Mouse (Mus musculus): ENCODE measurements around the gene Cnksr1.
A peak's percentile ranks its signal among the peaks of the same experiment; 100 is the strongest.
"Not testable (repeated sequence)": the region's sequence is repeated elsewhere in the genome, so short reads cannot be mapped to it uniquely, and the experiment has no call there.

Cnksr1 gene

GRCm38 (mm10) chr4:134238279-134238651, at the start of gene Cnksr1:
Cnksr1 (minus strand) TSS chr4:134238399.
- DNase-seq (ENCODE audit: low spot score), result peak; percentile 82

- peak; percentile 55 for DNase-seq (ENCODE audit: low spot score)
These were observed 49.4 kb upstream of the Cnksr1 start, which contains the start of gene Pdik1l for GRCm38 (mm10) chr4:134287575-134288025. Pdik1l (minus strand) TSS chr4:134287895.

DNA sequence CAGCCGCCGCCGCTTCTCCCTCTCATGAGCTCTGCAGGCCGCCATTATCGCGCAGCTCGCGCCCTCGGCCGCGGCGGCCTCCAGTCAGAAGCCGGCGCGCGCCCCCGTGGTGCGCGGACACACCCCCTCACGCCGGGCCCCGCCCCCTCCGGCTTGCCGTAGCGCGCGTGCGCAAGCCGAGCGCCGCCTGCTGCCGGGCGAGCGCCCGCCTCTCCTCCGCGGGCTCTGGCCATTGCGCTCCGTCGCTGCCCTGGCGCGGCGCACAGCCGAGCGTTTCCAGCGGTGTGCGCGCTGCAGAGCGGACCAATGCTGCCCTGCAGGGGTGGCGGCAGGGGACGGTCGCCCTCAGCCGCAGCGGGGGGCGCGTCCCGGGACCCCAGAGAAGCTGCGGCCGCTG, 49.0 kb upstream of the Cnksr1 start:
- DNase-seq (ENCODE audit: low spot score), result peak; percentile 99

DNA sequence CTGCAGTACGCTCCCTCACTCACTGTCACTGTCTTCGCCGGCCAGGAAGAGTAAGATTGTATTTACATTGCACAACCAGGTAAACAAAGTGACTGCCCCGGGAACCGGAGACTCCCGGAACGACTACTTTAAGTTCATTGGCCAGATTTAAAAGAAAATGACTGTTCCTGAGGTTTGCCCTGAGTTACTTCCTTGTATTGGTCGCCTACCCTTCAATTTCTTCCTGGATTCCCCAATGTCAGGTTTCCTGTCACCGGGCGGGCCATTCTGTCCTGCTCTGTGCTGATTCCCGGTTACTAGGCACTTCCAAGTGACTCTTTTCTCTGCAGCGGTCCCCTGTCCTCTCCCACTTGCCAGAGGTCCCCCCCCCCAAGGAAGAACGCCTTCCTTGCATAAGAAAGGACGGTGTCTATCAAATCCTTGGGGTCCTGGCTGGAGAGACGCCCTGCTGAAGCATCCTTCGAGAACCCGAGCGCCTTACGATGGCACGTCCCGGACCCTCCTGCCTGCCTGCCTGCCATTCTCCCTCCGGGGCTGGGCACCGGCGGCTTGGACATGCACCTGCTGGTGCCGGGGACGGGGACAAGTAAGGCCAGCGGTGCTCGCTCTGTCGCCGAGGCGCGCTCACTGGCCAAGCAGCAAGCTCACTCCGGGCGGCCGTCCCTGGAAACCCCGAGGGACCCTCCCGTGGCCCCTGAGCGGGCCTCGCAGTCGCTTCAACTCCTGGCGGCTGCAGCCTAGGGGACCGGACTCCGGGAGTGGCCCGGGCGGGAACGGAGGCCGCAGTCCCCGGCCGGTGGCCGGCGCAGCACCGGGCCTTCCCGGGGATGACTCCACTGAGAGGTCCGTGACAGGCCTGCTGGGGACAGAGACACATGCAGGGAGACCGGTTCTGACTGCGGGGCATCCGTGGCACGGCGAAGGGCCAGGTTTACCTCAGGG, 48.3 kb upstream of the Cnksr1 start:
- no peak for DNase-seq (ENCODE audit: low spot score)

DNA sequence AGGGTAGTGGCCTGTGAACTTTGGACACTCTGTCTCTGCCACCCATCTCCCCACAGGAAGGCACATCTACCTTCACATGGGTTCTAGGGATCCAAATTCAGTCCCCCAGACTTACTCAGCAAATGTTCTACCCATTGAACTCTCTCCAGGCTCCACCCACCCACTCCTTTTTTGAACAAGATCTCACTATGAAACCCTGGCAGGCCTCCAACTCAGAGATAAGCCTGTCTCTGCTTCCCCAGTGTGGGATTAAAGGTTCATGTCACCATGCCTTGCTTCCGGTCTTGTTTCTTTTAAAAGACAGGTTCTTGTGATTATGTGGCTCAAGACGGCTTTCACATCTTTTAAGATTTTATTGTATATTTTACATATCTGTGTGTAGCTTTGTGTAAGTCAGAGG, 46.7 kb upstream of the Cnksr1 start:
- no peak for DNase-seq (ENCODE audit: low spot score)

GRCm38 (mm10) chr4:134273417-134274345, 35.5 kb upstream of the Cnksr1 start:
- no peak for DNase-seq (ENCODE audit: low spot score)

DNA sequence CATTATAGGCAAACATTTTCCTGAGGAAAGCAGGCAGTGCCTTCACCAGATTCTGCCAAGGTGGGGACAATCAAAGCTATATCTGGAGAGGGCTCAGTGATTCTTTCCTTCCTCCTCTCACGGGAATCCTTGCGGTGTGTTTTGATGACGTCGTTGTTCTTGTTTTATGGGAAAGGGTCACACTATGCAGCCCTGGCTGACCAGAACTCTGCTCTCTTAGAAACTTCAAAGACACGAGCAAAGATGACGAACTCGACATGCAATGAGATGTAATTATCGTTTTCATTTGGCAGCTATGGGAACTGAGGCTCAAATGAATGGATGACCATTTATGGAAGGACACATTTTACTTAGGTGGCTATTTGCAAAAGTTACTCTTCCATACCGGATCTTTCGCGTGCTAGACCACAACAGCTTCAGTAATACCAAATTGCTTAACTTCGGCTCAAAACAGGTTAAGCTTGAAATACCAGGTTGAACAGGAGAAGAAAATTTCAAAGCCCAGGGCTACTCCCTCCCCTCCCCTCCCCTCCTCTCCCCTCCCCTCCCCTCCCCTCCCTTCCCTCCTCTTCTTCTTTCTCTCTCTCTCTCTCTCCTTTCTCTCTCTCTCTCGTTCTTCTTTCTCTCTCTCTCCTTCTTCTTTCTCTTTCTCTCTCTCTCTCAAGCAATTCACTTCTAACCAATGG, 34.7 kb upstream of the Cnksr1 start:
- no peak for DNase-seq (ENCODE audit: low spot score)

DNA sequence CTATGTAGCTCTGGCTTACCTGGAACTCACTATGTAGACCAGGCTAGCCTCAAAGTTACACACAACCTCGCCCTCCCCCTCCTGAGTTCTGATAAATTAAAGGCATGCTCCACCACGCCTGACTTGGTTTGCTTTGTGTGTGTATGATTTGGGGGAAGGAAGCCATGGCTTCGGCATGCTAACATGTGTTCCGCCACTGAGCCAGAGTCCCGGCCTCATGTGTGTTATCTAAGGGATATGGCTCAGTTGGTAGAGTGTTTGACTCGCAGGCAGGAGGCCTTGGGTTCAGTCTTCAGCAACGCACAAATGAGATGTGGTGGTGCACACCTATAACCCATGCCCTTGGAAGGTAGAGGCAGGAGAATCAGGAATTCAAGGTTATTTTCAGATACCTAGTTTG, 33.8 kb upstream of the Cnksr1 start:
- no peak for DNase-seq (ENCODE audit: low spot score)

DNA sequence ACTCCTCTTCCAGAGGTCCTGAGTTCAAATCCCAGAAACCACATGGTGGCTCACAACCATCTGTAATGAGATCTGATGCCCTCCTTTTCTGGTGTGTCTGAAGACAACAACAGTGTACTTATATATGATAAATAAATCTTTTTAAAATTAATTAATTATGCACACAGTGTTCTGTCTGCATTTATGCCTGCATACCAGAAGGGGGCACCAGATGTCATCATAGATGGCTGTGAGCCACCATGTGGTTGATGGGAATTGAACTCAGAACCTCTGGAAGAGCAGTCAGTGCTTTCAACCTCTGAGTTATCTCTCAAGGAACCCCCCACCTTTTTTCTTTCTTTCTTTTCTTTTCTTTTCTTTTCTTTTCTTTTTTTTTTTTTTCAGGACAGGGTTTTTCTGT, 31.4 kb upstream of the Cnksr1 start:
- not testable (repeated sequence) for DNase-seq (ENCODE audit: low spot score)

GRCm38 (mm10) chr4:134268102-134268655, 30.0 kb upstream of the Cnksr1 start:
- DNase-seq (ENCODE audit: low spot score), result no peak

- DNase-seq (ENCODE audit: low spot score), result no peak
These were observed 27.8 kb upstream of the Cnksr1 start for GRCm38 (mm10) chr4:134265860-134266585.

GRCm38 (mm10) chr4:134263191-134263590, 25.0 kb upstream of the Cnksr1 start:
- DNase-seq (ENCODE audit: low spot score), result peak; percentile 72

GRCm38 (mm10) chr4:134258354-134258753, 20.2 kb upstream of the Cnksr1 start:
- no peak for DNase-seq (ENCODE audit: low spot score)

- no peak for DNase-seq (ENCODE audit: low spot score)
These were observed 19.2 kb upstream of the Cnksr1 start for GRCm38 (mm10) chr4:134257198-134258009.

GRCm38 (mm10) chr4:134256407-134257197, 18.4 kb upstream of the Cnksr1 start:
- no peak for DNase-seq (ENCODE audit: low spot score)

GRCm38 (mm10) chr4:134255854-134256253, 17.7 kb upstream of the Cnksr1 start:
- DNase-seq (ENCODE audit: low spot score), result no peak

- no peak for DNase-seq (ENCODE audit: low spot score)
These were observed 16.6 kb upstream of the Cnksr1 start for GRCm38 (mm10) chr4:134254835-134255234.

GRCm38 (mm10) chr4:134253722-134254324, 15.6 kb upstream of the Cnksr1 start, which contains the start of gene Grrp1:
Grrp1 (minus strand) TSS chr4:134254106.
- DNase-seq (ENCODE audit: low spot score), result no peak
